In genomic region chr2:25982426-25983091, GRCm38 (mm10) we compare ENCODE assay signal across 8 mouse cellular contexts. TPM values are rescaled to one million over a fixed set of nuclear protein-coding genes. Genes with fewer than 3 reads are reported as not detected.
DNase-seq lines count a peak whose midpoint lies in the region; ATAC-seq and TF ChIP-seq lines count a peak whose summit lies in the region.

No protein-coding gene starts in this region.

- peak overlapping the region; percentile 53 for H3K4me3 ChIP-seq in spleen, adult 2 months (ENCODE audit: extremely low read depth, insufficient read depth, insufficient read length)
- H3K4me3 ChIP-seq in forebrain, embryonic 16.5 days (replicated peaks; ENCODE audit: low read length) = peak overlapping the region; percentile 88
- H3K4me3 ChIP-seq in kidney, embryonic 16.5 days (ENCODE audit: low read length) = peak overlapping the region; percentile 93
- peak overlapping the region; percentile 96 for H3K4me3 ChIP-seq in midbrain, embryonic 10.5 days

- WGBS in spleen, adult 2 months = 1% methylated on average over 75 of the region's 76 CpGs
- WGBS in forebrain, embryonic 16.5 days = under 1% methylated on average over 62 of the region's 76 CpGs
- under 1% methylated on average over 64 of the region's 76 CpGs for WGBS in kidney, embryonic 16.5 days
- under 1% methylated on average over 76 of the region's 76 CpGs for WGBS in midbrain, embryonic 10.5 days

- no peaks in the 10 kb centered on the region for H3K9me3 ChIP-seq in forebrain, embryonic 16.5 days (ENCODE audit: control insufficient read depth, low read length)
- H3K9me3 ChIP-seq in kidney, embryonic 16.5 days (ENCODE audit: low read length) = no peaks in the 10 kb centered on the region
- no peaks in the 10 kb centered on the region for H3K9me3 ChIP-seq in midbrain, embryonic 10.5 days (replicated peaks)

- H3K4me1 ChIP-seq in spleen, adult 2 months (ENCODE audit: control insufficient read depth, insufficient read depth, insufficient read length) = peaks cover 4% of the 10 kb centered on the region; the same call in 1 of the 2 replicates
- H3K4me1 ChIP-seq in forebrain, embryonic 16.5 days (replicated peaks; ENCODE audit: control insufficient read depth, insufficient read depth, low read length) = peaks cover 41% of the 10 kb centered on the region
- peaks cover 52% of the 10 kb centered on the region for H3K4me1 ChIP-seq in kidney, embryonic 16.5 days (ENCODE audit: insufficient read depth, low read length)
- H3K4me1 ChIP-seq in midbrain, embryonic 10.5 days = peaks cover 45% of the 10 kb centered on the region

- no peak overlapping the region for H3K27ac ChIP-seq in spleen, adult 2 months (ENCODE audit: insufficient read depth, low read length)
- peak overlapping the region; percentile 93 for H3K27ac ChIP-seq in forebrain, embryonic 16.5 days (ENCODE audit: low read length)
- H3K27ac ChIP-seq in kidney, embryonic 16.5 days (ENCODE audit: low read length) = peak overlapping the region; percentile 82
- peak overlapping the region; percentile 99 for H3K27ac ChIP-seq in midbrain, embryonic 10.5 days (replicated peaks)

- peak overlapping the region; percentile 96 for H3K9ac ChIP-seq in forebrain, embryonic 16.5 days (replicated peaks; ENCODE audit: low read depth, low read length)
- H3K9ac ChIP-seq in kidney, embryonic 16.5 days (replicated peaks; ENCODE audit: low read length) = peak overlapping the region; percentile 94

- H3K27me3 ChIP-seq in spleen, adult 2 months (ENCODE audit: control insufficient read depth, insufficient read depth, low read length) = no peaks in the 10 kb centered on the region
- no peaks in the 10 kb centered on the region for H3K27me3 ChIP-seq in forebrain, embryonic 16.5 days (replicated peaks; ENCODE audit: control insufficient read depth, insufficient read depth, low read length)
- H3K27me3 ChIP-seq in kidney, embryonic 16.5 days (ENCODE audit: insufficient read depth, low read length) = no peaks in the 10 kb centered on the region
- peaks cover 10% of the 10 kb centered on the region for H3K27me3 ChIP-seq in midbrain, embryonic 10.5 days (ENCODE audit: low read depth, poor library complexity, severe bottlenecking)

- no peaks in the 10 kb centered on the region for H3K36me3 ChIP-seq in spleen, adult 2 months (ENCODE audit: control insufficient read depth, insufficient read depth, low read length)
- no peaks in the 10 kb centered on the region for H3K36me3 ChIP-seq in forebrain, embryonic 16.5 days (ENCODE audit: control insufficient read depth, insufficient read depth)
- H3K36me3 ChIP-seq in kidney, embryonic 16.5 days (ENCODE audit: insufficient read depth, low read length) = no peaks in the 10 kb centered on the region
- peaks cover 20% of the 10 kb centered on the region for H3K36me3 ChIP-seq in midbrain, embryonic 10.5 days

- peak overlapping the region; percentile 72 for H3K4me2 ChIP-seq in forebrain, embryonic 16.5 days (ENCODE audit: low read length)
- peak overlapping the region; percentile 93 for H3K4me2 ChIP-seq in kidney, embryonic 16.5 days (replicated peaks; ENCODE audit: low read depth, low read length)

- peak; percentile 13 to 18 for DNase-seq in adrenal gland, postnatal 4 days (ENCODE audit: low spot score in 2 of 2)
- DNase-seq in adrenal gland, postnatal 10 days = no peak
- DNase-seq in spleen, adult 2 months (ENCODE audit: low read depth in 1 of 2, low spot score in 2 of 2) = peak in 1 of 2 experiments; percentile 29
- no peak for DNase-seq in spleen, adult 12 weeks (ENCODE audit: low spot score)
- DNase-seq in midbrain, embryonic 10.5 days (ENCODE audit: low spot score) = peak; percentile 65
- peak; percentile 49 for DNase-seq in thymus, postnatal 14 days

- peak; percentile 7 for ATAC-seq in forebrain, embryonic 16.5 days
- ATAC-seq in kidney, embryonic 16.5 days (ENCODE audit: low FRiP score, low TSS enrichment) = peak; percentile 26

- no peak for TF ChIP-seq CTCF in spleen, adult 2 months (IDR thresholded peaks at IDR 0.05; ENCODE audit: extremely low read depth, insufficient read depth, insufficient read length, insufficient replicate concordance)

- no peak for TF ChIP-seq POLR2A in spleen, adult 2 months (IDR thresholded peaks at IDR 0.05; ENCODE audit: low read depth, low read length)

RNA-seq across cellular contexts. Expression of gene Camsap1, which starts 0.5 kb away (rescaled TPM):
- 10 to 100 TPM; 41.3 to 44.8 TPM for total RNA-seq in adrenal gland, postnatal 4 days (2021)
- 10 to 100 TPM; 28.2 to 28.7 TPM for total RNA-seq in adrenal gland, postnatal 10 days (2021)
- 5.3 and 6.5 TPM in 2 replicates for polyA plus RNA-seq in spleen, adult 2 months (2012; rRNA removed)
- 70.2 and 75.4 TPM in 2 replicates for polyA plus RNA-seq in forebrain, embryonic 16.5 days (2015; fragmentation: Nextera tagmentation; extraction: Ambion mirVana)
- 9.2 and 10.2 TPM in 2 replicates for polyA plus RNA-seq in kidney, embryonic 16.5 days (2015; fragmentation: Nextera tagmentation; extraction: Ambion mirVana)
- polyA plus RNA-seq in midbrain, embryonic 10.5 days (2016; fragmentation: Nextera tagmentation; extraction: Ambion mirVana) = 20.6 and 38.1 TPM in 2 replicates

RNA-seq across cellular contexts. Expression of gene Ubac1, which starts 39.0 kb away (rescaled TPM):
- 10 to 100 TPM; 51.2 to 54.4 TPM for total RNA-seq in adrenal gland, postnatal 4 days (2021)
- 10 to 100 TPM; 50.5 to 77.3 TPM for total RNA-seq in adrenal gland, postnatal 10 days (2021)
- polyA plus RNA-seq in spleen, adult 2 months (2012; rRNA removed) = 69.1 and 80.2 TPM in 2 replicates
- 113 and 117 TPM in 2 replicates for polyA plus RNA-seq in forebrain, embryonic 16.5 days (2015; fragmentation: Nextera tagmentation; extraction: Ambion mirVana)
- polyA plus RNA-seq in kidney, embryonic 16.5 days (2015; fragmentation: Nextera tagmentation; extraction: Ambion mirVana) = 83.6 and 88.5 TPM in 2 replicates
- polyA plus RNA-seq in midbrain, embryonic 10.5 days (2016; fragmentation: Nextera tagmentation; extraction: Ambion mirVana) = 87.4 and 89.5 TPM in 2 replicates

Comparison
In these comparisons a context has a peak if more than half of its experiments do, and no peak if none do; other contexts are left out.
1. DNase-seq: peak in adrenal gland, postnatal 4 days (2 of 2), midbrain, embryonic 10.5 days (single experiment) and thymus, postnatal 14 days (single experiment); none in adrenal gland, postnatal 10 days (single experiment) and spleen, adult 12 weeks (single experiment).
2. Peak in every context shown above with its lines, with median percentiles within 50 percentile points of each other: H3K4me3 ChIP-seq.